ENCODE assay signal across 8 mouse cellular contexts in the genomic region with DNA sequence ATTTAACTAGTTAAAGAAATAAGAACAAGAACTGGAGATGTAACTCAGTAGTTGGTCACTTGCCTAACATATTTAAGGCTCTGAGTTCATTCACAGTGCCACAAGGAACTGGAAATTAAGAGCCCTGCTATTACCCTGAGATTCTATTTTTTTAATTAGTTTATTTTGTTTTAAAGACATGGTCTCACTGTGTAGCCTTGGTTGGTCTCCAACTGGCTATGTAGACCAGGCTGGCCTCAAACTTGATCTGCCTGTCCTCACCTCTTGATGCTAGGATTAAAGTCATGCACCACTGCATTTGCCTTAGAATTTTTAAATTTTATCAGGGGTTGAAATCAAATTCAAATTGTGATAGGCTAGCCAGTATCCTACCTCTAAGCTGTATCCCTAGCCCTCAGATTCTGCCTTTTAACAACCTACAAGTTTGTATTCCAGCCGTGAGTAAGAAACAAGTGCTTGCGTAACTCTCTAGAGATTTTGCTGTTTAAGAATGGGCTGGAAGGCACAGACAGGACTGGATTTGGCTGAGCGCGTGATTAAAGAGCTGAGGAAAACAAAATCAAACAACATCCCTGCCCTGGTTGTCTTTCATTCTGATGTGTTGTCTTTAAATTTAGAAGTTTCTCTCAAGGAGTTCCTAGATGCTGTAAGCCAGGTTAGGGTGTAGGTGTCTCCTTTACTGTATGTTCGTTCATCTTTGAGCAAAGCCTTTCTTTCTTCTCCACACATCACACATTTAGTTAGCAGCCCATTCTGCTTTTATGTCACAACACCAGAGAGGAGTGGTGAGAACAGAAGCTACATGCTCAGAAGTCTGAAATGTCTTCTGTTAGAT. TPM values are rescaled to one million over a fixed set of nuclear protein-coding genes. Genes with fewer than 3 reads are reported as not detected.
"Had no signal": no experiment of that assay in that cellular context is flagged by ENCODE, and none has a peak within 500 bp of the region (broad histone marks: within the 10 kb centered on the region; RNA-seq: fewer than 3 reads in every experiment).

No protein-coding gene starts in this region.

RNA-seq across cellular contexts. Expression of gene Zfp978, which starts 58.9 kb away (rescaled TPM):
- polyA plus RNA-seq: intestine, embryonic 14.5 days; large intestine, adult 2 months; limb, embryonic 14.5 days; midbrain, embryonic 10.5 days; midbrain, embryonic 15.5 days; neural tube, embryonic 15.5 days; small intestine, adult 2 months; stomach, embryonic 16.5 days had no signal
